Mouse (Mus musculus) CH12.LX (cell line): ENCODE measurements around the gene Macrod2. TPM values are rescaled to one million over a fixed set of nuclear protein-coding genes. Genes with fewer than 3 reads are reported as not detected.

Experiments used
- DNase-seq: peaks from one replicate; pipeline ENCODE4 v3.0.0-alpha.2; 2013; ENCODE audit errors: extremely low read depth
- H3K27ac ChIP-seq: 2 replicates; pipeline ENCODE4 v1.5.1; 2012; ENCODE audit warnings: low read depth, mild to moderate bottlenecking, control low read depth, moderate library complexity; ENCODE audit not compliant: insufficient read depth
- H3K27me3 ChIP-seq: replicated peaks from 2 replicates; pipeline ENCODE3; 2012; ENCODE audit warnings: inconsistent platforms
- H3K36me3 ChIP-seq, 2 experiments: replicated peaks in 1 of 2; 2 replicates each; pipeline versions ENCODE3 to v1.6.1; 2012; ENCODE audit warnings: inconsistent platforms in 1 of 2, low read length in 1 of 2, mild to moderate bottlenecking in 1 of 2, mixed read lengths in 1 of 2, moderate library complexity in 1 of 2; ENCODE audit not compliant: control insufficient read depth in 1 of 2, insufficient read depth in 1 of 2
- H3K4me1 ChIP-seq, 2 experiments: 2 replicates each; pipeline ENCODE4 v1.6.1; 2012; ENCODE audit warnings: inconsistent platforms in 1 of 2, moderate library complexity in 1 of 2; ENCODE audit not compliant: insufficient read depth in 2 of 2, control insufficient read depth in 1 of 2
- H3K4me2 ChIP-seq: 2 replicates; pipeline ENCODE4 v1.6.1; 2012; ENCODE audit warnings: low read depth, mild to moderate bottlenecking, control low read depth; ENCODE audit not compliant: poor library complexity, insufficient read depth, severe bottlenecking
- H3K4me3 ChIP-seq, 3 experiments: fragments of 150-350 bp in 1 of 3; sonication (generic) in 1 of 3; replicated peaks in 1 of 3; 2 replicates each; pipeline versions ENCODE3 to v1.5.1; 2011 to 2012; ENCODE audit warnings: low read depth in 2 of 3, low read length in 2 of 3, mild to moderate bottlenecking in 2 of 3, moderate library complexity in 2 of 3, control low read depth in 1 of 3, improper control_type of control experiment in 1 of 3, inconsistent platforms in 1 of 3, mixed read lengths in 1 of 3; ENCODE audit not compliant: poor library complexity in 1 of 3
- H3K79me2 ChIP-seq: replicated peaks from 2 replicates; pipeline ENCODE4 v1.6.1; 2012; ENCODE audit warnings: mild to moderate bottlenecking, moderate library complexity; ENCODE audit not compliant: control insufficient read depth, poor library complexity, insufficient read depth, severe bottlenecking; ENCODE audit errors: extremely low read depth
- H3K9ac ChIP-seq: 2 replicates; pipeline ENCODE4 v1.6.1; 2012; ENCODE audit warnings: low read depth, mild to moderate bottlenecking, control low read depth, moderate library complexity; ENCODE audit not compliant: insufficient read depth
- H3K9me3 ChIP-seq: replicated peaks from 2 replicates; pipeline ENCODE3; 2012; ENCODE audit warnings: low read length, inconsistent platforms, mixed read lengths
- BHLHE40 ChIP-seq: IDR thresholded peaks from 2 replicates; pipeline ENCODE4 v1.6.1; 2011; ENCODE audit warnings: mild to moderate bottlenecking, low read depth, low read length, improper control_type of control experiment
- CHD1 ChIP-seq: IDR thresholded peaks from 2 replicates; pipeline ENCODE4 v1.6.1; 2012; ENCODE audit warnings: low read depth, low read length, improper control_type of control experiment, inconsistent platforms
- CHD2 ChIP-seq: IDR thresholded peaks from 2 replicates; pipeline ENCODE4 v1.6.1; 2011; ENCODE audit warnings: low read length, improper control_type of control experiment
- CTCF ChIP-seq, 2 experiments: IDR thresholded peaks in 1 of 2; conservative IDR thresholded peaks in 1 of 2; 2 replicates each; pipeline ENCODE4 v1.5.1; 2011 to 2012; ENCODE audit warnings: low read depth in 2 of 2, low read length in 2 of 2, improper control_type of control experiment in 1 of 2, inconsistent platforms in 1 of 2, mild to moderate bottlenecking in 1 of 2, moderate library complexity in 1 of 2
- E2F4 ChIP-seq: IDR thresholded peaks from 2 replicates; pipeline ENCODE4 v1.6.1; 2011; ENCODE audit warnings: low read depth, low read length, improper control_type of control experiment; ENCODE audit not compliant: insufficient replicate concordance
- ELF1 ChIP-seq: IDR thresholded peaks from 2 replicates; pipeline ENCODE4 v1.6.1; 2014; ENCODE audit warnings: low read depth, mild to moderate bottlenecking, inconsistent platforms, low read length, improper control_type of control experiment
- GABPA ChIP-seq: IDR thresholded peaks from 2 replicates; pipeline ENCODE4 v1.6.1; 2012; ENCODE audit warnings: low read depth, low read length, improper control_type of control experiment, inconsistent platforms; ENCODE audit not compliant: insufficient replicate concordance
- HCFC1 ChIP-seq: IDR thresholded peaks from 2 replicates; pipeline ENCODE4 v1.6.1; 2012; ENCODE audit warnings: low read depth, mild to moderate bottlenecking, inconsistent platforms, low read length, improper control_type of control experiment
- IRF4 ChIP-seq: IDR thresholded peaks from 2 replicates; pipeline ENCODE4 v1.6.1; 2014; ENCODE audit warnings: low read depth, mild to moderate bottlenecking, inconsistent platforms, low read length, improper control_type of control experiment
- JUN ChIP-seq: IDR thresholded peaks from 2 replicates; pipeline ENCODE4 v1.6.1; 2011; ENCODE audit warnings: low read depth, mild to moderate bottlenecking, low read length, improper control_type of control experiment, moderate library complexity; ENCODE audit not compliant: insufficient read depth
- JUND ChIP-seq: conservative IDR thresholded peaks from 2 replicates; pipeline ENCODE4 v1.6.1; 2011; ENCODE audit warnings: low read depth, low read length, improper control_type of control experiment
- MAFK ChIP-seq: IDR thresholded peaks from 2 replicates; pipeline ENCODE4 v1.6.1; 2011; ENCODE audit warnings: low read length, improper control_type of control experiment; ENCODE audit not compliant: insufficient replicate concordance
- MAX ChIP-seq: IDR thresholded peaks from 2 replicates; pipeline ENCODE4 v1.6.1; 2011; ENCODE audit warnings: low read length, improper control_type of control experiment
- MAZ ChIP-seq: IDR thresholded peaks from 2 replicates; pipeline ENCODE4 v1.6.1; 2012; ENCODE audit warnings: low read depth, mild to moderate bottlenecking, inconsistent platforms, low read length, improper control_type of control experiment, moderate library complexity
- MXI1 ChIP-seq: IDR thresholded peaks from 2 replicates; pipeline ENCODE4 v1.6.1; 2011; ENCODE audit warnings: mild to moderate bottlenecking, low read depth, low read length, improper control_type of control experiment
- MYC ChIP-seq: IDR thresholded peaks from 2 replicates; pipeline ENCODE4 v1.6.1; 2011; ENCODE audit warnings: low read depth, mild to moderate bottlenecking, improper control_type of control experiment, low read length
- NELFE ChIP-seq: IDR thresholded peaks from 2 replicates; pipeline ENCODE4 v1.6.1; 2011; ENCODE audit warnings: low read depth, low read length, improper control_type of control experiment
- PAX5 ChIP-seq: IDR thresholded peaks from 2 replicates; pipeline ENCODE4 v1.6.1; 2012; ENCODE audit warnings: low read length, inconsistent platforms, mixed read lengths
- RAD21 ChIP-seq: IDR thresholded peaks from 2 replicates; pipeline ENCODE4 v1.6.1; 2011; ENCODE audit warnings: low read depth, mild to moderate bottlenecking, low read length, improper control_type of control experiment, moderate library complexity
- SIN3A ChIP-seq: IDR thresholded peaks from 2 replicates; pipeline ENCODE4 v1.6.1; 2012; ENCODE audit warnings: low read length, improper control_type of control experiment, inconsistent platforms
- SMC3 ChIP-seq: IDR thresholded peaks from 2 replicates; pipeline ENCODE4 v1.6.1; 2011; ENCODE audit warnings: low read depth, low read length, improper control_type of control experiment
- TBP ChIP-seq: conservative IDR thresholded peaks from 2 replicates; pipeline ENCODE4 v1.6.1; 2011; ENCODE audit warnings: low read depth, low read length, improper control_type of control experiment
- TCF12 ChIP-seq: IDR thresholded peaks from 2 replicates; pipeline ENCODE4 v1.6.1; 2014; ENCODE audit warnings: low read depth, mild to moderate bottlenecking, inconsistent platforms, low read length, improper control_type of control experiment
- USF1 ChIP-seq: IDR thresholded peaks from 2 replicates; pipeline ENCODE4 v1.6.1; 2014; ENCODE audit warnings: low read depth, mild to moderate bottlenecking, inconsistent platforms, low read length, improper control_type of control experiment
- USF2 ChIP-seq: conservative IDR thresholded peaks from 2 replicates; pipeline ENCODE4 v1.6.1; 2011; ENCODE audit warnings: low read depth, low read length, improper control_type of control experiment
- ZC3H11A ChIP-seq: IDR thresholded peaks from 2 replicates; pipeline ENCODE4 v1.6.1; 2012; ENCODE audit warnings: low read depth, mild to moderate bottlenecking, inconsistent platforms, low read length, improper control_type of control experiment
- ZKSCAN1 ChIP-seq: IDR thresholded peaks from 2 replicates; pipeline ENCODE4 v1.6.1; 2012; ENCODE audit warnings: low read depth, inconsistent platforms, low read length, improper control_type of control experiment, borderline replicate concordance
- ZNF384 ChIP-seq: IDR thresholded peaks from 2 replicates; pipeline ENCODE4 v1.6.1; 2012; ENCODE audit warnings: low read depth, low read length, improper control_type of control experiment, inconsistent platforms
- dilution Hi-C: fragments of 300-500 bp; cut with MboI; formaldehyde crosslinking; loops from 2 replicates; pipeline ENCODE4 v1.14.3; 2020; ENCODE audit warnings: low sequenced_read_pairs; ENCODE audit not compliant: extremely low pct_unique_long_range_greater_than_20kb, extremely low pct_ligation_motif_present
- in situ Hi-C: fragments of 300-500 bp; cut with MboI; formaldehyde crosslinking; loops from 3 replicates; pipeline ENCODE4 v1.14.3; 2019; ENCODE audit warnings: low sequenced_read_pairs, low pct_ligation_motif_present, low pct_unique_long_range_greater_than_20kb, mixed read lengths
- polyA plus RNA-seq: library from polyadenylated mRNA; unstranded; fragments of >175 nt; gene quantifications from 2 replicates; pipeline ENCODE4 v1.2.1, GENCODE M21; 2012; ENCODE audit warnings: low read depth; ENCODE audit not compliant: insufficient read length
- total RNA-seq, 2 experiments: library from RNA; depleted of rRNA; stranded (reverse); fragments of 300-350 nt in 1 of 2; fragments of >200 nt in 1 of 2; gene quantifications; 2 replicates each; pipeline ENCODE4 v1.2.3; 2012 to 2014

Gene Macrod2
- total and polyA plus RNA-seq, 3 experiments: not detected

DNA sequence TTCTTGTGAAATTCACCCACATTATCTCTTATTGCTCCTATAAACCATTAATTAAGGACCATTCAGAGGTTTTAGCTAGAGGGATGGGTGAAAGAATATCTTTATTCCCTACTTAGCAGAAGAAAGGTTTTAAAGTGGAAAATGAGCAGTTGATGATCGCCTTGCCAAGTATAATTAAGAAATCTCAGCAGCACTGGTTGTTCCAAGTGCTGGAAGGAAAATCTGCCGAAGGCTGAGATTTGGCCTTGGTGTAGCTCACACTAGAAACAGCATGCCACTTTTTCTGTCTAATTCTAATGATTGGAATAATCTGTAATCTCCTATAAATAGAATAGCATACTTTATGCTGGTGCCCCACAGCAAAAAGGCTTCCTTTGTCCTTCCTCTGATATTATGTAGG, 993.5 kb downstream of the Macrod2 start:
- Histone ChIP-seq H3K4me1 (no peaks in the 10 kb centered on the region), H3K9ac (no peak overlapping the region), H3K9me3 (peaks cover 32% of the 10 kb centered on the region), H3K27ac (no peak overlapping the region), H3K4me3 (no peak overlapping the region), H3K36me3 (no peaks in the 10 kb centered on the region), H3K79me2 (no peaks in the 10 kb centered on the region), H3K4me2 (no peak overlapping the region), H3K27me3 (no peaks in the 10 kb centered on the region)
- in situ Hi-C loops (no loop called here), dilution Hi-C loops (no loop called here)
- DNase-seq: no peak
- TF ChIP-seq ZC3H11A (no peak), SMC3 (no peak), NELFE (no peak), CTCF (conservative IDR thresholded peaks at IDR 0.05 in 1 of 2, IDR thresholded peaks at IDR 0.05 in 1 of 2; ENCODE audit: low read depth in 2 of 2, low read length in 2 of 2) (no peak), ZNF384 (no peak), CHD1 (no peak), BHLHE40 (no peak)

DNA sequence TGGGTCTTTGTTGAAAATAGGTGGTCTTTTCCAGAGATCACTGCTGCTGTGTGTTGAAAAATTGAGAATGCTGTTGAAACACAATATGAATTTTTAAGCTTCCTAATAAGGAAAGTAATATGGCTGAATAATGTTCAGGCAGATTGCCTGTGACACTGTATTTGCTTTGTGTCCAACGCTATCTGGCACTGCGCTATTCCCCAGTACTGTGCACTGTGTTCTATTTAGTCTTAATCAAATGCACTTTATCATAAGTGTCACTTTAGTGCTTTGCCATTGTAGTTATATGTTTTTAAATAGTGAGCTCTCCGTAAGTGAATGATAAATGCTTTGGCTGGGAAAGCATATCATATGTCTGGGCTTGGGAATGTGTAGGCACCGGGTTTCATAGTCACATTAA, 996.1 kb downstream of the Macrod2 start:
- H3K9ac ChIP-seq: no peak overlapping the region
- no peaks in the 10 kb centered on the region for H3K79me2 ChIP-seq

DNA sequence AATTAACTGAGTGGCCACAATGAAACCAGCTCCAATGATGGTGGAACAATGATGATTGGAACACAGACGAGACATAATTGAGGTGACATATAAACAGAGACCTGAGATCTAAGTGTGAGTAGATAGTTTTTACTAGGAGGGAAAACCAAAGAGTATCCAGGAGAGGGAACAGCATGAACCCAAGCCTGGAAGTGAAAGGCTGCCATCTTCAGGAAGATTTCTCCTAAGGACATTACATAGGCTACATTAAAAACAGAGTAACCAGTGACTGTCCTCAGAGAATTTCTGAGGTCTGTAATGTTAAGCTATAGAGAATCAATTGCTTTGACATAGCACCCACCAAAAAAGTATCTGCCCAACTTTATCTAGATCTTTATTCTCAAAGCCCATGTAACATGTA, 999.7 kb downstream of the Macrod2 start:
- H3K27ac ChIP-seq: no peak overlapping the region
- TF ChIP-seq E2F4 (no peak), ELF1 (no peak), ZC3H11A (no peak), BHLHE40 (no peak), CTCF (conservative IDR thresholded peaks at IDR 0.05 in 1 of 2, IDR thresholded peaks at IDR 0.05 in 1 of 2; ENCODE audit: low read depth in 2 of 2, low read length in 2 of 2) (no peak), NELFE (no peak), TCF12 (no peak), SIN3A (no peak), JUN (no peak), GABPA (no peak), SMC3 (no peak), IRF4 (no peak), JUND (no peak), USF1 (no peak), CHD1 (no peak), USF2 (no peak), RAD21 (no peak), CHD2 (no peak)

More for the DNA sequence above, 996.1 kb downstream of the Macrod2 start:
- H3K4me1 ChIP-seq: no peaks in the 10 kb centered on the region
- no peak overlapping the region for H3K4me3 ChIP-seq
- peaks cover 34% of the 10 kb centered on the region for H3K9me3 ChIP-seq
- dilution Hi-C loops (no loop called here), in situ Hi-C loops (no loop called here)
- no peaks in the 10 kb centered on the region for H3K36me3 ChIP-seq
- no peak overlapping the region for H3K4me2 ChIP-seq
- DNase-seq: no peak
- TF ChIP-seq ZNF384: no peak
- no peak for TF ChIP-seq TBP
- TF ChIP-seq HCFC1: no peak
- TF ChIP-seq MAX: no peak
- TF ChIP-seq JUN: no peak
- no peak for TF ChIP-seq MAZ
- no peak for TF ChIP-seq ZC3H11A
- TF ChIP-seq SIN3A: no peak
- no peak for TF ChIP-seq ELF1
- no peak for TF ChIP-seq USF1
- TF ChIP-seq PAX5: no peak
- TF ChIP-seq JUND: no peak
- no peak for TF ChIP-seq SMC3
- TF ChIP-seq MYC: no peak
- no peak for TF ChIP-seq MAFK
- no peak for TF ChIP-seq ZKSCAN1
- no peak for TF ChIP-seq MXI1
- TF ChIP-seq IRF4: no peak
- no peak for TF ChIP-seq USF2
- no peak for TF ChIP-seq TCF12
- no peaks in the 10 kb centered on the region for H3K27me3 ChIP-seq
- no peak overlapping the region for H3K27ac ChIP-seq

More for the DNA sequence above, 999.7 kb downstream of the Macrod2 start:
- H3K27me3 ChIP-seq: no peaks in the 10 kb centered on the region
- dilution Hi-C loops: no loop called here
- no peak overlapping the region for H3K4me3 ChIP-seq
- peaks cover 25% of the 10 kb centered on the region for H3K9me3 ChIP-seq
- H3K79me2 ChIP-seq: no peaks in the 10 kb centered on the region
- no peak overlapping the region for H3K4me2 ChIP-seq
- H3K4me1 ChIP-seq: no peaks in the 10 kb centered on the region
- H3K9ac ChIP-seq: no peak overlapping the region
- H3K36me3 ChIP-seq: no peaks in the 10 kb centered on the region
- in situ Hi-C loops: no loop called here
- DNase-seq: no peak
